Mouse (Mus musculus) heart, embryonic 10.5 days (tissue): ENCODE results near the gene Nr2c2. TPM values are rescaled to one million over a fixed set of nuclear protein-coding genes. Genes with fewer than 3 reads are reported as not detected.
A peak's percentile ranks its signal among the peaks of the same experiment; 100 is the strongest.

Experiments
- DNase-seq: peaks from one replicate; pipeline ENCODE4 v3.0.0-alpha.2; 2017; ENCODE audit warnings: low spot score
- H3K27ac ChIP-seq: fragments of 300-500 bp; sonication (generic); 2 replicates; pipeline ENCODE4 v1.5.1; 2016; ENCODE audit warnings: mild to moderate bottlenecking
- H3K27me3 ChIP-seq: fragments of 300-500 bp; sonication (generic); 2 replicates; pipeline ENCODE4 v1.6.1; 2016; ENCODE audit warnings: mild to moderate bottlenecking; ENCODE audit not compliant: poor library complexity, insufficient read depth, severe bottlenecking
- H3K36me3 ChIP-seq: fragments of 300-500 bp; sonication (generic); 2 replicates; pipeline ENCODE4 v1.6.1; 2016; ENCODE audit warnings: mild to moderate bottlenecking, moderate library complexity
- H3K4me1 ChIP-seq: fragments of 300-500 bp; sonication (generic); 2 replicates; pipeline ENCODE4 v1.6.1; 2016; ENCODE audit warnings: mild to moderate bottlenecking
- H3K4me3 ChIP-seq: fragments of 300-500 bp; sonication (generic); 2 replicates; pipeline ENCODE4 v1.5.1; 2016; ENCODE audit warnings: mild to moderate bottlenecking, moderate library complexity
- H3K9me3 ChIP-seq: fragments of 300-500 bp; sonication (generic); 2 replicates; pipeline ENCODE4 v1.6.1; 2016; ENCODE audit warnings: mild to moderate bottlenecking, moderate library complexity
- WGBS: fragments of 180-500 bp; shearing (Covaris S2); methylation state at CpG from one replicate; pipeline ENCODE4 v1.1.7; 2016; 5-methylcytosine and 5-hydroxymethylcytosine counted together
- polyA plus RNA-seq: library from polyadenylated mRNA; unstranded; fragments of >200 nt; fragmentation: Nextera tagmentation; extraction: Ambion mirVana; gene quantifications from 2 replicates; pipeline ENCODE4 v1.2.1, GENCODE M21; 2016

Nr2c2 gene
- 15.0 and 15.6 TPM in 2 replicates for polyA plus RNA-seq

DNA sequence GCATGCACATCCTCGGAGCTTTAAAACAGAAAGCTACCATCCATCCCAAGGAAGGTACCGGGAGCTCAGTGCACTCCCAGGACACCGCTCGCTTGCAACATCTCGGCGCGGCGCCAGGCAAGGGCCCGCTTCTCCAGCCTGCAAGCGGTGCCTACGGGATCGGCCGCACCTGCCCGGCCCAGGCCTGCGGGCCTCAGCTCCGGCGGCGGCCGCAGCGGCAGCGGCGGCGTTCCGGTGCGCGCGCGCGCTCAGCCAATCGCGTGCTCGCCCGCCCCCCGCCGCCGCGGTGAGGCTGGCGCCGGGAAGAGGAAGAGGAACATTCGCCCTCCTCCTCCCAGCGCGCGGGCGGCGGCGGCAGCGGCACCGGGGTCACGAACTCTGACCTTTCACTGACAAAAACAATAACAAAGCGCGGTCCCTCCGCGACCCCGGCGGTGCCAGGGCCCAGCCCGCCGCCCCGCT is at the start of gene Nr2c2:
Nr2c2 (plus strand) TSS at position 261 of the 462 bp plus-strand sequence.
- peak; percentile 86 for DNase-seq
- WGBS, result under 1% methylated on average over 51 of the region's 58 CpGs
- Histone ChIP-seq H3K4me1 (peaks cover 25% of the 10 kb centered on the region), H3K36me3 (no peaks in the 10 kb centered on the region), H3K9me3 (no peaks in the 10 kb centered on the region), H3K27me3 (no peaks in the 10 kb centered on the region), H3K27ac (peak within 1 kb of the TSS; percentile 99), H3K4me3 (peak within 1 kb of the TSS; percentile 91)

GRCm38 (mm10) chr6:92042055-92042454 is 49.1 kb upstream of the Nr2c2 start:
- Histone ChIP-seq H3K4me1 (peaks cover 18% of the 10 kb centered on the region), H3K4me3 (no peak overlapping the region), H3K36me3 (0 out of 2 replicates have a peak, but pooled peaks cover 4% of the 10 kb centered on the region), H3K9me3 (no peaks in the 10 kb centered on the region), H3K27me3 (no peaks in the 10 kb centered on the region), H3K27ac (no peak overlapping the region)
- WGBS, result 90% methylated on average over 4 of the region's 4 CpGs
- no peak for DNase-seq

DNA sequence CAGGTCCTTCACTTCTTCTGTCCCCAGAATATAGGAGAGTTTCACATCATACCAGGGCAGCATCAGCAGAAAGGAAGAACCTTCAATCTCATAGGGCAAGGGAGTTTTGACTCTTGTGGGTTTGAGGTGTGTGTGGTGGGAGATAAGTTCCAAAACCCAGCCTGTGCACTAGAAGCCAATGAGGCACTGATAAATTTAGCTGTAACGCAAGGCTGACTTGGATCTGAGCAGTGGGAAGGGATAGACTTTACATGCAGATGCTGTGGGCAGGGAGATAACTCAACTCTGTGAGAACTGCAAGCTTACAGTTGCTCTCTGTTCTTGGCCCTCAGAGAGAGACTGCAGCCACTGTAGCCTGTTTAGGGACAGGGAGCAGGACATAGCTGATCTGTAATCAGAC is 48.3 kb upstream of the Nr2c2 start:
- Histone ChIP-seq H3K4me1 (peaks cover 18% of the 10 kb centered on the region), H3K27ac (no peak overlapping the region), H3K4me3 (no peak overlapping the region), H3K36me3 (0 out of 2 replicates have a peak, but pooled peaks cover 4% of the 10 kb centered on the region), H3K27me3 (no peaks in the 10 kb centered on the region), H3K9me3 (no peaks in the 10 kb centered on the region)
- WGBS, result 29% methylated on average over 1 of the region's 1 CpGs
- DNase-seq, result no peak

DNA sequence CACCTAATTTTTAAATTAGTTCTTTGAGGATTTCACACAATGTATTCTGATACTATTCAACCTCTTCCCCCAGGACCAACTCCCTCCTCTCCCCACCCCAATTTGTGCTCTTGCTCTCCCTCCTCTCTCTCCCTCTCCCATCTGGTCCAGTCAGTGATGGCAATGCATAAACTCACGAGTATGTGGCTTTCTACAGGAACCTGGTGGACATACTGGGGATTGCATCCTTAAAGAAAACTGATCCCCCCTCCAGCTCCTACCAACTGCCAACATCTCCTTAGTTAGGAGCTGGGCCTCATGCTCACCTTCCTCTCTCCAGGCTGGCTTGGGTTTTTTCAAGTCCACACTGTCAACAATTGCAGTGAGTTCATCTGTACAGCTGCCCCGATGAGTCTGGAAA is 33.4 kb upstream of the Nr2c2 start:
- no peak overlapping the region for H3K27ac ChIP-seq
- H3K4me3 ChIP-seq, result no peak overlapping the region
- peaks cover 14% of the 10 kb centered on the region; the same call in 1 of the 2 replicates for H3K4me1 ChIP-seq
- no peaks in the 10 kb centered on the region for H3K27me3 ChIP-seq
- WGBS, result 53% methylated on average over 2 of the region's 2 CpGs
- peaks cover 9% of the 10 kb centered on the region; the same call in 1 of the 2 replicates for H3K36me3 ChIP-seq
- no peak for DNase-seq
- H3K9me3 ChIP-seq, result no peaks in the 10 kb centered on the region

DNA sequence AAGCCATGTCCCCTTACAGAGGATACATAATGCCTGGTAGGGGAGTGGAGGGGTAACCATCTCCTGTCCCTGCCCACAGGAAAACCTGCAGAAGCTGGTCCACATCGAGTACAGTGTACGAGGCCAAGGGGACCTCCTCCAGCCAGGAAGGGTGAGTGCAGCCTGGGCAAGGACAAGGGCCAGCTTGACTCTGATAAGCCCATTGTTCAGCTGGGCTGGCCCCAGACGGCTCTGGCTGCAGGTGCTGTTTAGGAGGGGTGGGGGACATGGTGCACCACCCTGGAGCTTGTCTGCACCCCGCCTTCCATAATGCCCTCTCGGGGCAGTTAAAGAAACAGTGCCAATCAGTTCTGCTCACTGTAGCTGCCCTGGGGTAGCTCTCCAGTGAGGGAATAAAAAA is 29.5 kb upstream of the Nr2c2 start:
- Histone ChIP-seq H3K27me3 (no peaks in the 10 kb centered on the region), H3K9me3 (no peaks in the 10 kb centered on the region), H3K4me3 (no peak overlapping the region), H3K36me3 (0 out of 2 replicates have a peak, but pooled peaks cover 2% of the 10 kb centered on the region), H3K27ac (no peak overlapping the region), H3K4me1 (peaks cover 17% of the 10 kb centered on the region; the same call in 1 of the 2 replicates)
- no peak for DNase-seq
- WGBS, result 47% methylated on average over 5 of the region's 5 CpGs

GRCm38 (mm10) chr6:92063452-92063851 is 27.7 kb upstream of the Nr2c2 start:
- Histone ChIP-seq H3K9me3 (no peaks in the 10 kb centered on the region), H3K36me3 (0 out of 2 replicates have a peak, but pooled peaks cover 6% of the 10 kb centered on the region), H3K27me3 (peaks cover 11% of the 10 kb centered on the region; the same call in 1 of the 2 replicates), H3K4me1 (peaks cover 20% of the 10 kb centered on the region), H3K27ac (no peak overlapping the region), H3K4me3 (no peak overlapping the region)
- DNase-seq, result no peak
- whole genome bisulfite sequencing, result 72% methylated on average over 2 of the region's 2 CpGs

DNA sequence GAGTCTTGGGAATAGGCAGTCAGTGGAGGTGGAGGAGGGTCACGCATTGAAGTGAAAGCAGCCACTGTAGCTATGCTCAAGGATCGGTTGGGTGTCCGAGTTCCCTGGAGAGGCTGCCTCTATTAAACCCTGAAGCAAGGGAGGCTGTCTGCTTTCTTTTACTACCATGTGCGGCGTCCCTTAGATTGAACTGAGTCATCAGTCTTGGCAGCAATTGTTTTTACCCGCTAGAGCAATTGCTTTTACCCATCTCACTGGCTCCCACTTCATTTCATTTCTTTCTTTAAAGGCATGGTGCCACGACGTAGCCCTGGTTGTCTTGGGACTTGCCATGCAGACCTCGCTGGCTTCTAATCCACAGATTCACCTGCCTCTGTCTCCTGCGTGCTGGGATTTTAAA is 27.1 kb upstream of the Nr2c2 start:
- no peak for DNase-seq
- Histone ChIP-seq H3K27ac (no peak overlapping the region), H3K4me3 (no peak overlapping the region), H3K27me3 (peaks cover 15% of the 10 kb centered on the region; the same call in 1 of the 2 replicates), H3K9me3 (no peaks in the 10 kb centered on the region), H3K36me3 (0 out of 2 replicates have a peak, but pooled peaks cover 8% of the 10 kb centered on the region), H3K4me1 (peaks cover 20% of the 10 kb centered on the region)
- WGBS, result 81% methylated on average over 10 of the region's 10 CpGs

DNA sequence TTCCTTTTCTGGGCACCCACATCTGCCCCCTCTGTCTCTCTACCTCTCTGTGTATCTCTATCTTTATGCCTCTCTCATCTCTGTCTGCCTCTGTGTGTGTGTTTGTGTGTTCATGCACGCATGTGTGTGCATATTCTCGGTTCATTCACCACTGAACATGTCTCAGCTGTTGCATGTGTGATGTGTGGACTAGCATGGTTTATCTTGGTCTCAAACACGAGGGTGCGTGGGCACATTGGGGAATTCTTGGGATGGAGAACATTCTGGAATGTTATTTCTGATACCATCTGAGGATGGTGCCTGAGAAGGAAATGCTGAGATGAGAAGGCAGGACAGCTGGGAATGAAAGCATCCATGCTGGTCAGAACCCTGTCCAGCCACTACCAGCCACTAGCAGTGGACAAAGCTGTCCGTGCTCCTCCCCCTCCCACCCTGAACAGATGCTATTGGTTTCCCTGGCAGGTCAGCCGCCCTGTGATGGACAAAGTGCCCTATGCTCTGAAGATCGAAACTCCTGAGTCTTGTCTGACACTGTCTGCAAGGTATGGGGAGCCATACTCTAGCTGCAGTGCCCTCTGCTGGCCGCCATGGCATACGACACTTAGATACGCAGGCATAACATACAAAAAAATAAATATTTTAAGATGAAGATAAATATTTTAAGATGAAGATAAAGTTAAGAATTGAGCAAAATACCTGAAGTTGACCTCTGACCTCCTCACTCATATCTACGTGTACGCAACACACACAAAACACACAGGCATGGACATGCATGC is 25.3 kb upstream of the Nr2c2 start:
- peaks cover 20% of the 10 kb centered on the region for H3K4me1 ChIP-seq

GRCm38 (mm10) chr6:92067146-92067790 is 23.9 kb upstream of the Nr2c2 start:
- Histone ChIP-seq H3K4me3 (no peak overlapping the region), H3K36me3 (0 out of 2 replicates have a peak, but pooled peaks cover 9% of the 10 kb centered on the region), H3K9me3 (no peaks in the 10 kb centered on the region), H3K27ac (no peak overlapping the region), H3K27me3 (peaks cover 24% of the 10 kb centered on the region; the same call in 1 of the 2 replicates), H3K4me1 (peaks cover 18% of the 10 kb centered on the region)
- 32% methylated on average over 16 of the region's 16 CpGs for WGBS
- DNase-seq, result peak; percentile 82

More for the DNA sequence above, 25.3 kb upstream of the Nr2c2 start:
- Histone ChIP-seq H3K27me3 (peaks cover 22% of the 10 kb centered on the region; the same call in 1 of the 2 replicates), H3K27ac (no peak overlapping the region), H3K4me3 (no peak overlapping the region), H3K9me3 (no peaks in the 10 kb centered on the region), H3K36me3 (0 out of 2 replicates have a peak, but pooled peaks cover 10% of the 10 kb centered on the region)
- 55% methylated on average over 12 of the region's 12 CpGs for WGBS
- DNase-seq, result no peak

- no peaks in the 10 kb centered on the region for H3K9me3 ChIP-seq
- DNase-seq, result no peak
- WGBS, result 43% methylated on average over 15 of the region's 15 CpGs
Observed at GRCm38 (mm10) chr6:92071121-92071839, 19.9 kb upstream of the Nr2c2 start.

DNA sequence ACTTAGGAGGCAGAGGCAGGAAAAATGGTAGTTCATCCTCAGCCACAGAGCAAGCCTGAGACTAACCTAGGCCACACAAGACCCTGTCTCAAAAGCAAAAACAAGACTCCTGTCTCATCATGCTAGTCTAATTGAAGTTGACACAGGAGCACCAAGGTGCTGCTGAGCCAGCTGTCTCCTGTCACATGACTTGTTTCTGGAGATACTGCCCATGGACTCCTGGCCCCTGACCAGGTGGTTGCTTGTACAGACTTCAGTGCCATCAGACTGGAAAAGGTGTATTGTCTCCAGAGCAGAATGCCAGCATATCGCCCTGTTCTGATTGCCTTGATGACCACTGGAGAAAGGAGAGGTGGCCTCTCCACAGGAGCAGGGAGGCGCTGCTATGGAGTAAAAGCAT is 10.5 kb upstream of the Nr2c2 start:
- Histone ChIP-seq H3K27ac (no peak overlapping the region), H3K36me3 (no peaks in the 10 kb centered on the region), H3K4me3 (no peak overlapping the region), H3K4me1 (no peaks in the 10 kb centered on the region), H3K9me3 (no peaks in the 10 kb centered on the region), H3K27me3 (no peaks in the 10 kb centered on the region)
- 76% methylated on average over 2 of the region's 2 CpGs for whole genome bisulfite sequencing
- DNase-seq, result no peak

More at GRCm38 (mm10) chr6:92071121-92071839, 19.9 kb upstream of the Nr2c2 start:
- H3K4me1 ChIP-seq, result peaks cover 10% of the 10 kb centered on the region
- 0 out of 2 replicates have a peak, but pooled peaks cover 9% of the 10 kb centered on the region for H3K36me3 ChIP-seq
- no peak overlapping the region for H3K27ac ChIP-seq
- H3K4me3 ChIP-seq, result no peak overlapping the region
- peaks cover 25% of the 10 kb centered on the region; the same call in 1 of the 2 replicates for H3K27me3 ChIP-seq

DNA sequence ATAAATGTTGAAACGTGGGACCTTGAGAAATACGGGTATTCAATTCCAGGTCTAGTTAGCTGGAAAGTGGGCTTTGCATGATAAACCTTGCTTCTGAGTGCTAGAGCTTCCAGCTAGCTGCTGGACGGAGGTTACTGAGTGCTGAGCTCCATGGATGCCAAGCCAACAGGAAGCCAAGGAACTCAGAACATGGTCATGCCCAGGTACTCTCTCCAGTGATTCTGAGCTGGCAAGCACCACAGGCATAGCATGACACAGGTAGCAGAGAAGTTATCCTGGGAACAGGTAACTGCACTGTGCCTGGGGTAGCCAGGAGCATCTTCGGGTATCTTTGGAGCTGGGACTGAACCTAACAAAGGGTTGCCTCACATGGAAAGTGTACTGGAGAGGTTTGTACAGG is 8.4 kb upstream of the Nr2c2 start:
- 74% methylated on average over 4 of the region's 4 CpGs for WGBS
- H3K4me3 ChIP-seq, result no peak overlapping the region

More for the DNA sequence above, 8.4 kb upstream of the Nr2c2 start:
- peak; percentile 69 for DNase-seq
- Histone ChIP-seq H3K36me3 (no peaks in the 10 kb centered on the region), H3K27ac (no peak overlapping the region), H3K9me3 (no peaks in the 10 kb centered on the region), H3K27me3 (no peaks in the 10 kb centered on the region), H3K4me1 (no peaks in the 10 kb centered on the region)
